Mouse (Mus musculus) spleen, postnatal 36 days (tissue): Measurements from ENCODE around the gene Irs1.

ENCODE experiments used
- DNase-seq, 2 experiments: peaks; one replicate each; pipeline ENCODE4 v3.0.0; 2022; ENCODE audit warnings: low spot score in 2 of 2, mixed read lengths in 1 of 2

The Irs1 gene

GRCm38 (mm10) chr1:82253789-82254445 lies 37.3 kb downstream of the Irs1 start:
- no peak for DNase-seq

GRCm38 (mm10) chr1:82247221-82247951 lies 43.8 kb downstream of the Irs1 start:
- DNase-seq, result no peak

GRCm38 (mm10) chr1:82245002-82245401 lies 46.2 kb downstream of the Irs1 start:
- no peak for DNase-seq

GRCm38 (mm10) chr1:82243260-82243825 lies 47.9 kb downstream of the Irs1 start:
- no peak for DNase-seq

- no peak for DNase-seq
These were observed 51.6 kb downstream of the Irs1 start for GRCm38 (mm10) chr1:82239409-82240201.

- DNase-seq, result no peak
These were observed 53.0 kb downstream of the Irs1 start for GRCm38 (mm10) chr1:82238245-82238644.

- peak in 1 of 2 experiments; percentile 5 for DNase-seq
These were observed 55.6 kb downstream of the Irs1 start for GRCm38 (mm10) chr1:82235455-82236104.

GRCm38 (mm10) chr1:82234616-82235015 lies 56.6 kb downstream of the Irs1 start:
- no peak for DNase-seq

GRCm38 (mm10) chr1:82232812-82233211 lies 58.4 kb downstream of the Irs1 start, which contains the start of gene Gm9747:
Gene Gm9747 (plus strand): TSS chr1:82233112.
- DNase-seq, result no peak

GRCm38 (mm10) chr1:82228841-82229240 lies 62.4 kb downstream of the Irs1 start:
- DNase-seq, result no peak

- no peak for DNase-seq
These were observed 68.0 kb downstream of the Irs1 start for GRCm38 (mm10) chr1:82223042-82223795.

GRCm38 (mm10) chr1:82221462-82221861 lies 69.8 kb downstream of the Irs1 start:
- no peak for DNase-seq

GRCm38 (mm10) chr1:82220673-82221396 lies 70.4 kb downstream of the Irs1 start:
- no peak for DNase-seq

GRCm38 (mm10) chr1:82207511-82207910 lies 83.7 kb downstream of the Irs1 start:
- DNase-seq, result no peak

- no peak for DNase-seq
These were observed 90.6 kb downstream of the Irs1 start for GRCm38 (mm10) chr1:82200636-82201035.

GRCm38 (mm10) chr1:82199918-82200317 lies 91.3 kb downstream of the Irs1 start:
- no peak for DNase-seq

GRCm38 (mm10) chr1:82191579-82191978 lies 99.6 kb downstream of the Irs1 start:
- no peak for DNase-seq

GRCm38 (mm10) chr1:82189516-82189915 lies 101.7 kb downstream of the Irs1 start:
- DNase-seq, result no peak

- no peak for DNase-seq
These were observed 102.5 kb downstream of the Irs1 start for GRCm38 (mm10) chr1:82188549-82189231.
